Mouse (Mus musculus) liver (tissue): Measurements from ENCODE around the gene Cypt3.

Experiments used
- DNase-seq: peaks from one replicate; pipeline ENCODE4 v3.0.0-alpha.2; 2020; ENCODE audit warnings: mixed read lengths

The Cypt3 gene

DNA sequence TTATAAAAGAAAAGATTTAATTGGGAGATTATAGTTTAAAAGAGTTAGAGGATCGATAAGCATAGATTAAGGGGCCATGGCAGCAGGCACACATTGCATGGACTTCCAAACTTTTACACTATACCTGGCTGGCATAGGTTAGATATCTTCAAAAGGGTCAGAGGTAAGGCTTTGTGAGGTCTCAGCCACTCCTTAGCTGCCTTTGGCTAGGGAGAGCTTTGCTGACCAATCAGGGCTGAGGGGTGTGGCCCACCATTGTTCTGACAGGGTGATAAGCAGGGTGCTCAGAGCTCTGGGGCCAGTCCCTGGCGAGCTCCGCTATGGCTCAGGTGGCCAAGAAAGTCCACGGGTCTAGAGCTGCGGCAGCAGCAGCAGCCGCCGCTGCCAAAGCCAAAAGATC, at the start of gene Cypt3:
TSS of gene Cypt3 (plus strand) at position 301 of the 400 bp plus-strand sequence.
- no peak for DNase-seq

GRCm38 (mm10) chrX:153515491-153515890, 42.9 kb upstream of the Cypt3 start:
- no peak for DNase-seq

DNA sequence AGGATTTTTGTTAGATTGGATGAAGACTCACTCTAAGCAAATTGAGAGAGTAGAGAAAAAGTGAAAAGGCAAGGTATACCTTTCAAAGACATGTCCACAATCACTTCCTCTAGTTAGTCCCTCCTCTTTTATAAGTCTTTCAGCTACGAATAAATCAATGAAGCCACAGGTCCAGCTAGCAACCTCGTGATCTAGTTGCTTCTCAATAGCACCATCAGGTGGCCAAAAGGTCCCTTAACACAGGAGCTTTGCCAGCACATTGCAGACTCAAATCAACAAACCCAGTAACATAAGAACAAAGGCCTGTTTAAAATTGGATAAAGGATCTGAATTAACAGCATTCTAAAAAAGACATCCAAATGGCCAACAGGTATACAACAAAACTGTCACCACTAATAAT, 30.0 kb upstream of the Cypt3 start:
- no peak for DNase-seq

GRCm38 (mm10) chrX:153556634-153557033, 1.8 kb upstream of the Cypt3 start:
- no peak for DNase-seq

GRCm38 (mm10) chrX:153564650-153565049, 6.3 kb downstream of the Cypt3 start:
- DNase-seq, result no peak

DNA sequence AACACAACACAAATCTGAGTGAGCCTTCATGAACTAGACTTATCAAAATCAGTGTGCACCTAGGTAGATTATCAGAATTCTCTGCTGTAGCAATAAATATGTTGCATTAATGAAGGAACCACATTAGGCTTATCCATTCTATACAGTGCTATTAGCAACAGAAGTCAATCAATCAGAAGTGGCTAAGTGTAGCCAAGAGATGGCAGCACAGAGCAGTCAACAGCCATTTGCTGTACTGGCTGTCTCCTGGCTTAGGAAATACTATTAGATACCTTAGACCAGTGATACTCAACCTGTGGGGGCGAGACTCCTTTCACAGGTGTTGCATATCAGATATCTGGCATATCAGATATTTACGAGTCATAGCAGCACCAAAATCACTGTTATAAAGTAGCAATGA, 41.2 kb downstream of the Cypt3 start:
- DNase-seq, result no peak
